8 mouse cellular contexts compared by ENCODE assay signal in the genomic region with DNA sequence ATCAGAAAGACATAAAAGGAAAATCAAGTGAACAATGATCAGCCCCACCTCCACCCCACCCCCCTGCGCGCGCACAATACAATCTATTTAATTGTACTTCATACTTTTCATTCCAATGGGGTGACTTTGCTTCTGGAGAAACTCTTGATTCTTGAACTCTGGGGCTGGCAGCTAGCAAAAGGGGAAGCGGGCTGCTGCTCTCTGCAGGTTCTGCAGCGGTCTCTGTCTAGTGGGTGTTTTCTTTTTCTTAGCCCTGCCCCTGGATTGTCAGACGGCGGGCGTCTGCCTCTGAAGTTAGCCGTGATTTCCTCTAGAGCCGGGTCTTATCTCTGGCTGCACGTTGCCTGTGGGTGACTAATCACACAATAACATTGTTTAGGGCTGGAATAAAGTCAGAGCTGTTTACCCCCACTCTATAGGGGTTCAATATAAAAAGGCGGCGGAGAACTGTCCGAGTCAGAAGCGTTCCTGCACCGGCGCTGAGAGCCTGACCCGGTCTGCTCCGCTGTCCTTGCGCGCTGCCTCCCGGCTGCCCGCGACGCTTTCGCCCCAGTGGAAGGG. TPM values are rescaled to one million over a fixed set of nuclear protein-coding genes. Genes with fewer than 3 reads are reported as not detected.
A peak's percentile ranks its signal among the peaks of the same experiment; 100 is the strongest.
DNase-seq lines count a peak whose midpoint lies in the region; ATAC-seq lines count a peak whose summit lies in the region.

A gene (plus strand): TSS at position 316 of the 561 bp plus-strand sequence.

- ATAC-seq in hindbrain, embryonic 13.5 days (ENCODE audit: low FRiP score) = peak; percentile 50; the same call in 1 of the 2 replicates
- ATAC-seq in limb, embryonic 11.5 days (ENCODE audit: insufficient number of reproducible peaks, low FRiP score, low TSS enrichment, low read depth) = no peak

- peak within 1 kb of the TSS; percentile 59 for H3K4me3 ChIP-seq in brown adipose tissue, adult 24 weeks (ENCODE audit: insufficient read depth, low read depth, low read length)
- H3K4me3 ChIP-seq in hindbrain, embryonic 13.5 days = peak within 1 kb of the TSS; percentile 42
- peak within 1 kb of the TSS; percentile 26 for H3K4me3 ChIP-seq in limb, embryonic 11.5 days (ENCODE audit: low read depth, low read length)

- peak within 1 kb of the TSS; percentile 51 for H3K9ac ChIP-seq in hindbrain, embryonic 13.5 days
- H3K9ac ChIP-seq in limb, embryonic 11.5 days (ENCODE audit: low read length) = no peak within 1 kb of the TSS

- H3K4me1 ChIP-seq in brown adipose tissue, adult 24 weeks (ENCODE audit: control insufficient read depth, insufficient read depth, insufficient read length, low read length) = no peaks in the 10 kb centered on the region
- peaks cover 28% of the 10 kb centered on the region for H3K4me1 ChIP-seq in hindbrain, embryonic 13.5 days (replicated peaks)
- no peaks in the 10 kb centered on the region for H3K4me1 ChIP-seq in limb, embryonic 11.5 days (ENCODE audit: control insufficient read depth, insufficient read depth, low read length)

- H3K4me2 ChIP-seq in hindbrain, embryonic 13.5 days = peak within 1 kb of the TSS; percentile 79
- H3K4me2 ChIP-seq in limb, embryonic 11.5 days (ENCODE audit: low read depth, severe bottlenecking) = peak within 1 kb of the TSS; percentile 50

- under 1% methylated on average over 26 of the region's 26 CpGs for WGBS in hindbrain, embryonic 13.5 days
- WGBS in limb, embryonic 11.5 days = 1% methylated on average over 26 of the region's 26 CpGs

- no peaks in the 10 kb centered on the region for H3K36me3 ChIP-seq in hindbrain, embryonic 13.5 days
- no peaks in the 10 kb centered on the region for H3K36me3 ChIP-seq in limb, embryonic 11.5 days (ENCODE audit: control insufficient read depth, insufficient read depth, low read length)

- peak; percentile 50 for DNase-seq in ovary, postnatal 36 days (ENCODE audit: low spot score)
- no peak for DNase-seq in ovary, postnatal 10 days (ENCODE audit: low spot score)
- DNase-seq in frontal cortex, postnatal 25 days (ENCODE audit: low spot score in 2 of 2) = peak; percentile 20 to 29
- DNase-seq in limb, embryonic 11.5 days (ENCODE audit: low spot score) = peak; percentile 49
- DNase-seq in mesoderm, embryonic 11.5 days (ENCODE audit: low read depth, low spot score) = peak; percentile 44
- DNase-seq in spleen, postnatal 36 days (ENCODE audit: low spot score in 2 of 2) = peak; percentile 46 to 60

- peaks cover 41% of the 10 kb centered on the region for H3K27me3 ChIP-seq in hindbrain, embryonic 13.5 days
- peaks cover 17% of the 10 kb centered on the region for H3K27me3 ChIP-seq in limb, embryonic 11.5 days (ENCODE audit: control insufficient read depth, insufficient read depth, low read length)

- H3K9me3 ChIP-seq in hindbrain, embryonic 13.5 days = no peaks in the 10 kb centered on the region
- no peaks in the 10 kb centered on the region for H3K9me3 ChIP-seq in limb, embryonic 11.5 days (ENCODE audit: control insufficient read depth, low read length)

- H3K27ac ChIP-seq in brown adipose tissue, adult 24 weeks (replicated peaks; ENCODE audit: low read depth, low read length) = no peak within 1 kb of the TSS; the same call in 1 of the 2 replicates
- no peak within 1 kb of the TSS for H3K27ac ChIP-seq in hindbrain, embryonic 13.5 days
- H3K27ac ChIP-seq in limb, embryonic 11.5 days (replicated peaks; ENCODE audit: low read depth, low read length) = no peak within 1 kb of the TSS

RNA-seq across cellular contexts. Expression of the gene that starts here (rescaled TPM):
- polyA plus RNA-seq in brown adipose tissue, adult 24 weeks (2012; ENCODE audit: insufficient read depth, insufficient read length, missing spikeins) = 0.88 and 3.1 TPM in 2 replicates
- polyA plus RNA-seq in hindbrain, embryonic 13.5 days (2015; fragmentation: Nextera tagmentation; extraction: Ambion mirVana) = 1.7 and 1.9 TPM in 2 replicates
- polyA plus RNA-seq in limb, embryonic 11.5 days (2014; fragmentation: Nextera tagmentation; extraction: Ambion mirVana) = 0.74 and 0.99 TPM in 2 replicates

Comparison
In these comparisons a context has a peak if more than half of its experiments do, and no peak if none do; other contexts are left out.
1. Peak in DNase-seq, H3K4me3 ChIP-seq and H3K4me2 ChIP-seq in limb, embryonic 11.5 days; RNA of the gene not detected or under 1 TPM.